8 mouse cellular contexts compared by ENCODE assay signal in the genomic region with DNA sequence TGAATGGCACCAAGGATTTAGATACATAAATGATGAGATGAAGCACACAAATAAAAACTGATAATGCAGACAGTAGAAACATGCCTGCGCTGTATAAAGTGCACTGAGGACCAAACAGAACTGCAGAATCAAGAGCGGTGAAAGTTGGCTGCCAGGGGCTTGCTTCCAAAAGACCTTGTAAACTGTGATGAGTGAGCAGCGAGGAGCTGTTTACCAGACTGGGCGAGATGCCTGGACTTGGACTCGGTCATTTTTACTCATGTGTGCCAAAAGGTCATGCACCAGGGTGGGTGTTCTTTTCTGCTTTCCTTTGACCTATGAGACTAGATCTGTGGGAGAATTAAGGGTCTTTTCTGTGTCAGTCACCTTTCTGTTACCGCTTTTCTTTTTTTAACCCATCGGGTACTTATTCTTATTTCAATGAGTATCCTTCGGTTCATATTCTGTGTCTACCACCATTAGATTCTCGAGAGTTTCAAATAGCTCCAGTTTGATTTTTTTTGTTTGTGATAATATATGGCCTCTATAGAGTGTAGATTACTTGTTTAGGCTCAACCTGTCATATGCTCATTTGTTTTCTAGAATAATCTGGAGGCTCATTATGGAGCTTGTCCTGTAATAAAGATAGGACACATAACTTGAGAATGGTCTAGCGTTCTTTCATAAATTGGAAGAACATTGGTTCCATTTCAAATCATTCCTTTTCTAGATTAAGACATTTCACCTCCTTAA.
A peak's percentile ranks its signal among the peaks of the same experiment; 100 is the strongest.
DNase-seq lines count a peak whose midpoint lies in the region; ATAC-seq lines count a peak whose summit lies in the region.
"Had no signal": no experiment of that assay in that cellular context is flagged by ENCODE, and none has a peak within 500 bp of the region (broad histone marks: within the 10 kb centered on the region; RNA-seq: fewer than 3 reads in every experiment).

No protein-coding gene starts in this region.

- ATAC-seq in midbrain, embryonic 11.5 days (ENCODE audit: low FRiP score): no peak
- no peak for ATAC-seq in midbrain, embryonic 15.5 days (replicated peaks)

- intact Hi-C loops in left cerebral cortex, postnatal 10 days (cut with DNase I): no loop called here

- WGBS in midbrain, embryonic 11.5 days: 90% methylated on average over 10 of the region's 10 CpGs
- WGBS in midbrain, embryonic 15.5 days: 87% methylated on average over 10 of the region's 10 CpGs

- no peak overlapping the region for H3K9ac ChIP-seq in midbrain, embryonic 11.5 days (ENCODE audit: low read length)
- H3K9ac ChIP-seq in midbrain, embryonic 15.5 days: no peak overlapping the region

- H3K4me2 ChIP-seq in midbrain, embryonic 11.5 days: no peak overlapping the region
- H3K4me2 ChIP-seq in midbrain, embryonic 15.5 days: no peak overlapping the region

- DNase-seq in midbrain, embryonic 11.5 days (ENCODE audit: low spot score, missing footprints): peak; percentile 17
- DNase-seq in gastrocnemius, adult 18-20 months (ENCODE audit: low spot score): peak; percentile 46
- peak; percentile 29 to 31 for DNase-seq in left cerebral cortex, postnatal 10 days (ENCODE audit: extremely low spot score in 1 of 2, low spot score in 2 of 2)
- peak; percentile 48 for DNase-seq in skeletal muscle tissue, adult 2 months (ENCODE audit: low read depth, low spot score)
- DNase-seq in yolk sac, embryonic 10.5 days (ENCODE audit: low spot score): no peak
- DNase-seq in thymus, adult 18-20 months: no peak

- H3K27ac ChIP-seq in midbrain, embryonic 11.5 days (ENCODE audit: low read depth, low read length): no peak overlapping the region
- no peak overlapping the region for H3K27ac ChIP-seq in midbrain, embryonic 15.5 days

- no peaks in the 10 kb centered on the region for H3K4me1 ChIP-seq in midbrain, embryonic 11.5 days (ENCODE audit: control insufficient read depth, insufficient read depth, low read length)
- H3K4me1 ChIP-seq in midbrain, embryonic 15.5 days: no peaks in the 10 kb centered on the region

- H3K9me3 ChIP-seq in midbrain, embryonic 11.5 days (ENCODE audit: control insufficient read depth, low read length): no peaks in the 10 kb centered on the region
- no peaks in the 10 kb centered on the region for H3K9me3 ChIP-seq in midbrain, embryonic 15.5 days

- H3K4me3 ChIP-seq in midbrain, embryonic 11.5 days (ENCODE audit: low read depth, low read length): no peak overlapping the region
- no peak overlapping the region for H3K4me3 ChIP-seq in midbrain, embryonic 15.5 days
- H3K4me3 ChIP-seq: erythroblast, embryonic 14.5 days had no signal

- no peaks in the 10 kb centered on the region for H3K36me3 ChIP-seq in midbrain, embryonic 11.5 days (ENCODE audit: control insufficient read depth, insufficient read depth, low read length)
- no peaks in the 10 kb centered on the region for H3K36me3 ChIP-seq in midbrain, embryonic 15.5 days (replicated peaks)

- H3K27me3 ChIP-seq in midbrain, embryonic 11.5 days (ENCODE audit: control insufficient read depth, insufficient read depth, low read length): no peaks in the 10 kb centered on the region
- no peaks in the 10 kb centered on the region for H3K27me3 ChIP-seq in midbrain, embryonic 15.5 days (replicated peaks)

Comparison
In these comparisons a context has a peak if more than half of its experiments do, and no peak if none do; other contexts are left out.
1. DNase-seq: peak in midbrain, embryonic 11.5 days (single experiment), gastrocnemius, adult 18-20 months (single experiment), left cerebral cortex, postnatal 10 days (2 of 2) and skeletal muscle tissue, adult 2 months (single experiment); none in yolk sac, embryonic 10.5 days (single experiment) and thymus, adult 18-20 months (0 of 2).